Mouse (Mus musculus) kidney, adult 2 months (tissue): ENCODE data around the gene Micall1.

Source experiments
- CTCF ChIP-seq: fragments of 200-500 bp; conservative IDR thresholded peaks from 2 replicates; pipeline ENCODE4 v1.5.1; 2011; ENCODE audit warnings: low read depth, mild to moderate bottlenecking, control low read depth, low read length, moderate library complexity, mixed read lengths; ENCODE audit not compliant: insufficient read depth, insufficient read length
- POLR2A ChIP-seq: fragments of 200-500 bp; IDR thresholded peaks from one replicate; pipeline ENCODE4 v1.6.1; 2011; ENCODE audit warnings: low read depth, low read length, control low read depth

- no peak for TF ChIP-seq CTCF
- TF ChIP-seq POLR2A, result no peak
Observed at GRCm38 (mm10) chr15:79152709-79153108, 44.0 kb downstream of the Micall1 start.
